Mouse (Mus musculus) ES-Bruce4 (cell line): ENCODE results near the gene Trim66. TPM values are rescaled to one million over a fixed set of nuclear protein-coding genes. Genes with fewer than 3 reads are reported as not detected.

Experiments
- H3K27ac ChIP-seq: 2 replicates; pipeline ENCODE4 v1.5.1; 2012; ENCODE audit warnings: low read length, inconsistent platforms; ENCODE audit not compliant: insufficient read depth
- H3K27me3 ChIP-seq: 2 replicates; pipeline ENCODE4 v1.6.1; 2012; ENCODE audit warnings: mild to moderate bottlenecking, low read length, inconsistent platforms; ENCODE audit not compliant: control insufficient read depth, poor library complexity, insufficient read depth, severe bottlenecking
- H3K36me3 ChIP-seq: 2 replicates; pipeline ENCODE4 v1.6.1; 2012; ENCODE audit warnings: inconsistent platforms, mild to moderate bottlenecking, low read length, moderate library complexity; ENCODE audit not compliant: control insufficient read depth, poor library complexity, insufficient read depth, severe bottlenecking
- H3K4me1 ChIP-seq: one replicate; pipeline ENCODE4 v1.8.1; 2011; ENCODE audit warnings: low read length; ENCODE audit not compliant: control insufficient read depth, insufficient read depth
- H3K4me3 ChIP-seq: 2 replicates; pipeline ENCODE4 v1.5.1; 2011; ENCODE audit warnings: low read depth, mild to moderate bottlenecking, low read length
- H3K9ac ChIP-seq: 2 replicates; pipeline ENCODE4 v1.6.1; 2012; ENCODE audit warnings: low read depth, mild to moderate bottlenecking, inconsistent platforms; ENCODE audit not compliant: poor library complexity, severe bottlenecking
- H3K9me3 ChIP-seq: replicated peaks from 2 replicates; pipeline ENCODE4 v1.6.1; 2012; ENCODE audit warnings: mild to moderate bottlenecking, low read length, inconsistent platforms; ENCODE audit not compliant: control insufficient read depth, poor library complexity, insufficient read depth, severe bottlenecking
- CTCF ChIP-seq: IDR thresholded peaks from one replicate; pipeline ENCODE4 v1.8.1; 2011; ENCODE audit warnings: low read depth, low read length
- EP300 ChIP-seq: IDR thresholded peaks from 2 replicates; pipeline ENCODE4 v1.6.1; 2011; ENCODE audit warnings: low read depth, low read length; ENCODE audit not compliant: insufficient read depth
- POLR2A ChIP-seq: IDR thresholded peaks from one replicate; pipeline ENCODE4 v1.8.1; 2011; ENCODE audit warnings: low read length; ENCODE audit not compliant: insufficient read depth
- polyA plus RNA-seq: library from polyadenylated mRNA; stranded (reverse); fragments of >200 nt; gene quantifications from 2 replicates; pipeline ENCODE4 v1.2.4, GENCODE M21; 2011; ENCODE audit warnings: low read depth; ENCODE audit not compliant: missing spikeins, insufficient read depth, insufficient read length

The Trim66 gene
- polyA plus RNA-seq, 1 experiment, result 0.63 TPM

DNA sequence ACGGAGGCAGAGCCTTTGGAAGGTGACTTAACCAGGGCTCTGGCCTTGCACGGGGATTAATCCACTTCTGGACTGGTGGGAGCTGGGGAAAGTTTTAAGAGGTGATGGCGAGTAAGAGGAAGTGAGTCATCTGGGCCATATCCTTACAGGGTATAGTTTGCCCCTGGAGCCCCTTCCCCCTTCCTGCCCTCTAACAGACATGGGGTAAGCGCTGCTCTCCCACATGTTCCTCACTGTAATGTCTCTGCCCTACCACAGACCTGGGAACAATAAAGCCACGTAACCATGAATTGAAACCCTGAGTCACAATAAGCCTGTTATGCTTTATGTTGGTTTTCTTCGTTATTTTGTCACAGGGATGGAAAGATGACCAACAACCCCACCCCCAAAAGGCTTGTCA, 51.4 kb downstream of the Trim66 start:
- no peak overlapping the region for H3K9ac ChIP-seq
- TF ChIP-seq CTCF (no peak), EP300 (no peak), POLR2A (no peak)
- H3K9me3 ChIP-seq, result no peaks in the 10 kb centered on the region
- no peaks in the 10 kb centered on the region for H3K36me3 ChIP-seq
- H3K27ac ChIP-seq, result no peak overlapping the region
- no peak overlapping the region for H3K4me3 ChIP-seq
- no peaks in the 10 kb centered on the region for H3K27me3 ChIP-seq
- no peaks in the 10 kb centered on the region for H3K4me1 ChIP-seq

DNA sequence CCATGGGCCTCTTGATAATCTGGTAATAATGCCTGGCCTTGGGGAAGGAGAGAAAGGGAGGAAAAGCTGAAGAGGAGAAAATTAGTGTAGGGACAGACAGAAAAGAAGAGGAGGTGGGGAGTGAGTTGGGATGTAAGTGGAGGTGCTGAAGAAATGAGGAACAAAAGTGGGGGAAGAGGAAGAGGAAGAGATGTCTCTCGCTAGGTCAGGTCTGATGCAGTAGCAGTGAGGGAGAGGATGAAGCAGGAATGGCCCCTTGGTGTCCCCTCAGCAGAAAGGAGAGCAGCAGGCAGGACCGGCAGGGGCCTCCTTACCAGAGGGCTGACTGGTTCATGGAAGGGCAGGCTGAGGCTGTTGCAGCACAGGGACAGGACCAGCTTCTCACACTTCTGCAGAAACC, 52.2 kb downstream of the Trim66 start:
- no peak overlapping the region for H3K4me3 ChIP-seq
- no peaks in the 10 kb centered on the region for H3K36me3 ChIP-seq
- H3K4me1 ChIP-seq, result no peaks in the 10 kb centered on the region
- no peak overlapping the region for H3K27ac ChIP-seq
- no peak overlapping the region for H3K9ac ChIP-seq
- no peaks in the 10 kb centered on the region for H3K27me3 ChIP-seq
- no peaks in the 10 kb centered on the region for H3K9me3 ChIP-seq
- TF ChIP-seq POLR2A, result no peak
- no peak for TF ChIP-seq EP300
- TF ChIP-seq CTCF, result no peak

DNA sequence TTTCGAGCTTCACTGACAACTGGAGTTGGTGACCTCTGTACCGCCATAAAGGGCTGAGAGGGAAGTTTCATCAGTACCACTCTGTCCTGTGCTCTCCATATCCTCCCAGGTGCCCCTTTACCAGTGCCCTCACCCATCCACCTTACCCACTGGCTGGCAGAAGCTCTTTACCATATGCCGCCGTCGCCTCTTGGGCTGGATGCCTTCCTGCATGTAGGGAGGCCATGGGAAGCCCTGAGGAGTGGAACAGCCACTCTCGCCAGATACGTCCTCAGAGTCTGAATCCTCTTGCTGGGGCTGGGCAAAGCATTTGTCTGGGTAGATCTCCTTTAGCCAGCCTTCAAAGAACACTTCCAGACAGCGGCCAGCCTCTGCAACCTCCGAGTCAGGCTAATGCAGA, 53.1 kb downstream of the Trim66 start:
- no peaks in the 10 kb centered on the region for H3K36me3 ChIP-seq
- no peak overlapping the region for H3K9ac ChIP-seq
- H3K9me3 ChIP-seq, result no peaks in the 10 kb centered on the region
- no peaks in the 10 kb centered on the region for H3K4me1 ChIP-seq
- H3K27me3 ChIP-seq, result no peaks in the 10 kb centered on the region
- TF ChIP-seq EP300 (no peak), CTCF (no peak), POLR2A (no peak)
- no peak overlapping the region for H3K27ac ChIP-seq
- H3K4me3 ChIP-seq, result no peak overlapping the region

- TF ChIP-seq EP300 (no peak), POLR2A (no peak), CTCF (no peak)
- Histone ChIP-seq H3K4me3 (no peak overlapping the region), H3K27ac (no peak overlapping the region), H3K9me3 (peaks cover 7% of the 10 kb centered on the region), H3K4me1 (no peaks in the 10 kb centered on the region), H3K9ac (no peak overlapping the region), H3K36me3 (no peaks in the 10 kb centered on the region), H3K27me3 (no peaks in the 10 kb centered on the region)
Observed at GRCm38 (mm10) chr7:109448060-109448459, 59.9 kb downstream of the Trim66 start.

GRCm38 (mm10) chr7:109445012-109445411, 62.9 kb downstream of the Trim66 start:
- no peak overlapping the region for H3K4me3 ChIP-seq
- no peaks in the 10 kb centered on the region for H3K4me1 ChIP-seq
- H3K36me3 ChIP-seq, result no peaks in the 10 kb centered on the region
- TF ChIP-seq POLR2A (no peak), CTCF (peak; percentile 60), EP300 (no peak)
- peaks cover 7% of the 10 kb centered on the region for H3K9me3 ChIP-seq
- peaks cover under 1% of the 10 kb centered on the region for H3K27me3 ChIP-seq
- no peak overlapping the region for H3K27ac ChIP-seq
- H3K9ac ChIP-seq, result no peak overlapping the region

DNA sequence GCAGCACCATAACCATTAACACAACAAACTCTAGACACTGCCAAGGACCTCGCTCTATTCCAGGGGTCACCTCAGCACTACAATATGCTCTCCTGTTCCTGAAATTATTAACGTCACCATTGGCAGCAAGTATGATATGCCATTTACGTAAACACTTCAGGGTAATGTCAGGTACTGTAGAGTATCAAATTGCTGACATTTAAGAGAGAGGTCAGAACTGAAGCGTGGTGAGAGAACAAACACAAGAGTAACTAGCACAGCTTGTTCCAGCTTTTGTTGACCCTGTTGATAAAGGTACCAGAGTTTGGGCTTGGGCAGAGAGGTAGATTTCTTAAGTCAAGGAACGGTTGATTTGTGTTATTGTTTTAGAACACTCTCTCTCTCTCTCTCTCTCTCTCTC, 65.2 kb downstream of the Trim66 start:
- Histone ChIP-seq H3K27me3 (peaks cover 5% of the 10 kb centered on the region), H3K36me3 (no peaks in the 10 kb centered on the region), H3K4me3 (no peak overlapping the region), H3K9ac (no peak overlapping the region), H3K4me1 (no peaks in the 10 kb centered on the region), H3K9me3 (peaks cover 4% of the 10 kb centered on the region), H3K27ac (no peak overlapping the region)
- TF ChIP-seq CTCF, result no peak
- no peak for TF ChIP-seq POLR2A
- no peak for TF ChIP-seq EP300
